Mouse (Mus musculus) olfactory bulb, adult 2 months (tissue): Measurements from ENCODE around the gene Tent4a.

Experiments used
- CTCF ChIP-seq: fragments of 200-500 bp; IDR thresholded peaks from 2 replicates; pipeline ENCODE4 v1.5.1; 2012; ENCODE audit warnings: low read depth, mild to moderate bottlenecking, low read length, moderate library complexity; ENCODE audit not compliant: insufficient read depth
- POLR2A ChIP-seq: fragments of 200-500 bp; IDR thresholded peaks from 2 replicates; pipeline ENCODE4 v1.6.1; 2012; ENCODE audit warnings: mild to moderate bottlenecking, low read depth, low read length, moderate library complexity; ENCODE audit not compliant: insufficient read depth

GRCm38 (mm10) chr13:69528531-69528930 is 5.9 kb downstream of the Tent4a start:
- TF ChIP-seq CTCF = no peak
- TF ChIP-seq POLR2A = no peak
